Mouse (Mus musculus) forebrain, postnatal 0 days (tissue): ENCODE data around the gene Ldlrad2. TPM values are rescaled to one million over a fixed set of nuclear protein-coding genes. Genes with fewer than 3 reads are reported as not detected.

Experiments
- ATAC-seq: fragments of 200-750 bp; cut with Nextera tagmentation; 2 replicates; pipeline ENCODE4 v1.8.0; 2017; ENCODE audit warnings: mild to moderate bottlenecking, moderate library complexity
- DNase-seq: peaks from one replicate; pipeline ENCODE4 v3.0.0-alpha.2; 2015
- H3K27ac ChIP-seq: fragments of 300-500 bp; sonication (generic); 2 replicates; pipeline ENCODE4 v1.5.1; 2014; ENCODE audit warnings: low read depth, mild to moderate bottlenecking, antibody characterized with exemption, low read length, moderate library complexity, mixed read lengths
- H3K27me3 ChIP-seq: fragments of 300-500 bp; sonication (generic); 2 replicates; pipeline ENCODE4 v1.6.1; 2014; ENCODE audit warnings: mild to moderate bottlenecking, low read length, mixed read lengths; ENCODE audit not compliant: insufficient read depth
- H3K36me3 ChIP-seq: fragments of 300-500 bp; sonication (generic); 2 replicates; pipeline ENCODE4 v1.6.1; 2014; ENCODE audit warnings: mild to moderate bottlenecking, moderate library complexity; ENCODE audit not compliant: insufficient read depth
- H3K4me1 ChIP-seq: fragments of 300-500 bp; sonication (generic); 2 replicates; pipeline ENCODE4 v1.6.1; 2014; ENCODE audit warnings: antibody characterized with exemption; ENCODE audit not compliant: insufficient read depth
- H3K4me2 ChIP-seq: fragments of 300-500 bp; sonication (generic); 2 replicates; pipeline ENCODE4 v1.6.1; 2014; ENCODE audit warnings: low read depth, mild to moderate bottlenecking, moderate library complexity
- H3K4me3 ChIP-seq: fragments of 300-500 bp; sonication (generic); 2 replicates; pipeline ENCODE4 v1.5.1; 2014; ENCODE audit warnings: low read depth, low read length, mixed read lengths
- H3K9ac ChIP-seq: fragments of 300-500 bp; sonication (generic); 2 replicates; pipeline ENCODE4 v1.6.1; 2014; ENCODE audit warnings: mild to moderate bottlenecking
- H3K9me3 ChIP-seq: fragments of 300-500 bp; sonication (generic); 2 replicates; pipeline ENCODE4 v1.6.1; 2016; ENCODE audit warnings: low read length
- CTCF ChIP-seq: sonication (generic); IDR thresholded peaks from 2 replicates; pipeline ENCODE4 v1.5.1; 2016; ENCODE audit warnings: antibody characterized with exemption, control low read depth, low read depth
- WGBS: fragments of 180-500 bp; shearing (Covaris S2); extraction: QIAGEN DNeasy Blood & Tissue Kit; methylation state at CpG from one replicate; pipeline ENCODE4 v1.1.7; 2014; 5-methylcytosine and 5-hydroxymethylcytosine counted together
- polyA plus RNA-seq: library from polyadenylated mRNA; unstranded; fragments of >200 nt; fragmentation: Nextera tagmentation; extraction: Ambion mirVana; gene quantifications from 2 replicates; pipeline ENCODE4 v1.2.1, GENCODE M21; 2015
- total RNA-seq: library from RNA; depleted of rRNA; stranded (reverse); fragments of >200 nt; gene quantifications from 2 replicates; pipeline ENCODE4 v1.2.3, GENCODE M21; 2014

Ldlrad2 gene
- total and polyA plus RNA-seq, 2 experiments from 2014 or later: not detected

DNA sequence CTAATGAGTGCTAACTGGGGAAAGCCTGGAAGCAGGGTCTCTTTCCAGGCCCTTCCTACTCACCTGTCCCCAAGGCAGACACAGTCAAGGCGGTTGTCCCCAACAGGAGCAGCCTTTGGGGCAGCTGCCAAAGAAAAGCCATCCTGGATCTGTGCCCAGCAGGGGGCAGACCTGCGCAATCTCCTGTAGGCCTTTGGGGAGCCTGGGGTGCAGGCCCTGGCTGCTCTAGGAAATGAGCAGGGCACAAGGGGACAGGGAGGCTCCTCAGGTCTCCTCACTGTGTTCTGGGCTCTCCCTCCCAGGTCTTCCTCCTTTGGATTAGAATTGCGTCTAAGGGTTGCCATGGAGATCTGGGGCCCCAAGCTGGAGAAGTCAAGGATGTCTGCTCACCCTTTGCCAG, 7.4 kb upstream of the Ldlrad2 start:
- 29% methylated on average over 3 of the region's 3 CpGs for WGBS
- DNase-seq: no peak
- no peaks in the 10 kb centered on the region for H3K4me1 ChIP-seq

DNA sequence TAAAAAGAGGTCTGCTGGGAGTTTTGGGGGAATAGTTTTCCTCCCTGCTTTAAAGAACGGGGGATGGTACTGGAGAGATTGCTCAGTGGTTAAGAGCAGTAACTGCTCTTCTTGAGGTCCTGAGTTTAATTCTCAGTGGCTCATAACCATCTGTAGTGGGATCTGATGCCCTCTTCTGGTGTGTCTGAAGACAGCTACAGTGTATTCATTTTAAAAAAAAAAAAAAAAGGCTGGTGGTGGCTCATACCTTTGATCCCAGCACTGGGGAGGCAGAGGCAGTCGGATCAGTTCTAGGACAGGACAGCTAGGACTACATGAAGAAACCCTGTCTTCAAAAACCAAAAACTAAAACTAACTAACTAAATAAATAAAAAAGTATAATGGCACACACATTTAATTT, 5.9 kb upstream of the Ldlrad2 start:
- Histone ChIP-seq H3K4me2 (no peak overlapping the region), H3K27me3 (no peaks in the 10 kb centered on the region), H3K4me1 (no peaks in the 10 kb centered on the region), H3K36me3 (no peaks in the 10 kb centered on the region), H3K27ac (no peak overlapping the region), H3K4me3 (no peak overlapping the region), H3K9me3 (no peaks in the 10 kb centered on the region), H3K9ac (no peak overlapping the region)
- TF ChIP-seq CTCF: no peak
- 73% methylated on average over 2 of the region's 2 CpGs for WGBS
- ATAC-seq (no peak), DNase-seq (no peak)

More for the DNA sequence above, 7.4 kb upstream of the Ldlrad2 start:
- no peak overlapping the region for H3K4me3 ChIP-seq
- H3K27ac ChIP-seq: no peak overlapping the region
- no peaks in the 10 kb centered on the region for H3K9me3 ChIP-seq
- no peaks in the 10 kb centered on the region for H3K27me3 ChIP-seq
- peak; percentile 17; the same call in 1 of the 2 replicates for TF ChIP-seq CTCF
- ATAC-seq: no peak
- H3K9ac ChIP-seq: no peak overlapping the region
- no peak overlapping the region for H3K4me2 ChIP-seq
- H3K36me3 ChIP-seq: no peaks in the 10 kb centered on the region

DNA sequence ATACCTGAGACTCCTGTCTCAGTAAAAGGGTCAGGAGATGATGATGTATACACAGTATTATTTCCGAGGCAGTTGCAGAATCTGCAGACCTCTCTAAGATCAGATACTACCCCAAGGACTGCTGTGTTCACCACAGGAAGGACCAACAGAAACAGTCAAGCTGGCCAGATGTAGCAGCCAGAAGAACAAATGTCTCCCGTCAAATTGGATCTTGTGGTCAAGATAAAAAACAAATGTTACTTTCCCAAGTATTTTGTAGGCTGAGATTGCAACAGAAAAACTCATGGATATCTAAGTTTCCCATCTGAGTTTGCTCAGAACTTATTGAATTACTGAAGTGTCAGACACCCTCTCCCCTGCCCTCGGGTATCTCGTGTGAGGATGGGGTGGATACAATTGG, 5.4 kb upstream of the Ldlrad2 start:
- Histone ChIP-seq H3K9ac (no peak overlapping the region), H3K4me3 (no peak overlapping the region), H3K36me3 (no peaks in the 10 kb centered on the region), H3K9me3 (no peaks in the 10 kb centered on the region), H3K27me3 (no peaks in the 10 kb centered on the region), H3K4me1 (no peaks in the 10 kb centered on the region), H3K4me2 (no peak overlapping the region), H3K27ac (no peak overlapping the region)
- no peak for TF ChIP-seq CTCF
- no peak for ATAC-seq
- 69% methylated on average over 4 of the region's 4 CpGs for WGBS
- DNase-seq: no peak

DNA sequence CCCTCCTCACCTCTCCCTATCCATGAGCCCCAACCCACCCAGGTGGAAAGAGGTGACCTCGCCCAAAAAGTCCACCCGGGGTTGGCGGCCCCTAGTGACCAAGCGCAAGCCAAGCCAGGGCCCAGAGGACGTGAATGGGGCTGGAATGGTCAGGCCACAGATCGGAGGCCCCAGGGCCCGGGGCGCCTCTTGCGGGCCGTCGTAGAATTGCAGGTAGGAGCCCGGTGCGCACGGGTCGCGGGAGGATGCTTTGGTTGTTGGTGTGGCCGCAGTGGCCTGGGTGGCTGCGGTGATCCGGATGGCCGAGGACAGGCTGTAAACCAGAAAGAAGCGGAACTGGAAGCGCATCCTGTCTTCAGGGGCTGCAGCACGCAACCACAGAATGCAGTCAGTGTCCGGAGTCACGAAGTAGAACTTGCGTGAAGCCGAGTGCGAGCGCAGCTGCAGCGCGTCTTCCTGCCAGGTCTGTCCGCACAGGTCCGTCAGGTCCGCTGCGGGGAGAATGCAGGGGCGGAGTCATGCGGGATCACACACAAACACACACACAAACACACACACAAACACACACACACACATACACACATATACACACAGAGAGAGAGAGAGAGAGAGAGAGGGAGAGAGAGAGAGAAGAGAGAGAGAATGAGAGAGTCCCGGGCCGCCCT, 3.9 kb upstream of the Ldlrad2 start:
- Histone ChIP-seq H3K4me1 (no peaks in the 10 kb centered on the region), H3K36me3 (no peaks in the 10 kb centered on the region), H3K27ac (no peak overlapping the region), H3K27me3 (no peaks in the 10 kb centered on the region), H3K9ac (no peak overlapping the region), H3K9me3 (no peaks in the 10 kb centered on the region), H3K4me2 (peak overlapping the region; percentile 49), H3K4me3 (peak overlapping the region; percentile 25)
- WGBS: 6% methylated on average over 39 of the region's 39 CpGs
- ATAC-seq (no peak), DNase-seq (peak; percentile 6)
- TF ChIP-seq CTCF: peak; percentile 73

DNA sequence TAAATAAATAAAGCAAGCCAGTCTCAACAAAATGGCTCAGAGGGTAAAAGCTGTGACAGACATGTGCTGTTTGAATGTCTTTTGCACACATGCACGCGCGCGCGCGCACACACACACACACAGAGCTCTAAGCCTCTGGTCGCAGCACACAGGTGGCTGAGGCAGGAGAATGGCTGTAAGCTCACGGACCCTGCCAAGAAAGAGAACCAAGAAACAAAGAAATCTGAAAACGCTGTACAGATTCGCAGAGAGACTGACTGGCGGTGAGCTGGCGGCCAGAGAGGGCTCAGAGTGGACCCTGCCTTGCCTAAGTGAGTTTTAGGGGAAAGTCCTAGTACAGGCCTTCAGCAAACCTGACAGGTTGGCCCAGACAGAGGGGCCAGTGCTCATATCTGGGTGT, 3.1 kb upstream of the Ldlrad2 start:
- 92% methylated on average over 12 of the region's 12 CpGs for WGBS
- no peaks in the 10 kb centered on the region for H3K27me3 ChIP-seq
- ATAC-seq (no peak), DNase-seq (no peak)
- no peak overlapping the region for H3K9ac ChIP-seq
- no peaks in the 10 kb centered on the region for H3K9me3 ChIP-seq
- no peak for TF ChIP-seq CTCF
- no peaks in the 10 kb centered on the region for H3K36me3 ChIP-seq
- no peak overlapping the region for H3K27ac ChIP-seq
- no peaks in the 10 kb centered on the region for H3K4me1 ChIP-seq
- no peak overlapping the region for H3K4me3 ChIP-seq
- no peak overlapping the region for H3K4me2 ChIP-seq

DNA sequence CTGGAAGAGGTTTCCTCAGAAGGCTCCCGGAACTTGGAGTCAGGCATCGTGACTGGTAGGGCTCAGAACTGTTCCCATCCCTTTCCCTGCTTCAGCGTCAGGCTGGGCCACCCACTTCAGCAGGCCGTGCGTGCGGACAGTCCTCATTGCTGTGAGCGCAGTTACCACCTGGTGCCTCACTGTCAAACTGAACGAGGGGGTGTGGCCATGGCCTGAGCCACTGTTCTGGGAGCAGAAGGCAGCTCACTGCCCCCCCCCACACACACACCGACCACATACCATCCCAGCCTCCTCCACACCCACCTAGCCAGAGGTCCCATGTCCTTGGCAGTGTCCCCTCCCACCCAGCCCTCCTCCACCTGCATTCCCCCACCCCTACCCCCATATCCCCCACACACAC, 4.5 kb downstream of the Ldlrad2 start:
- no peak for ATAC-seq
- H3K27me3 ChIP-seq: no peaks in the 10 kb centered on the region
- no peak for TF ChIP-seq CTCF
- H3K36me3 ChIP-seq: no peaks in the 10 kb centered on the region
- no peak overlapping the region for H3K4me3 ChIP-seq
- H3K9me3 ChIP-seq: no peaks in the 10 kb centered on the region
- H3K9ac ChIP-seq: no peak overlapping the region
- H3K4me1 ChIP-seq: no peaks in the 10 kb centered on the region
- 83% methylated on average over 9 of the region's 9 CpGs for whole genome bisulfite sequencing
- no peak for DNase-seq
- H3K27ac ChIP-seq: no peak overlapping the region
- no peak overlapping the region for H3K4me2 ChIP-seq

DNA sequence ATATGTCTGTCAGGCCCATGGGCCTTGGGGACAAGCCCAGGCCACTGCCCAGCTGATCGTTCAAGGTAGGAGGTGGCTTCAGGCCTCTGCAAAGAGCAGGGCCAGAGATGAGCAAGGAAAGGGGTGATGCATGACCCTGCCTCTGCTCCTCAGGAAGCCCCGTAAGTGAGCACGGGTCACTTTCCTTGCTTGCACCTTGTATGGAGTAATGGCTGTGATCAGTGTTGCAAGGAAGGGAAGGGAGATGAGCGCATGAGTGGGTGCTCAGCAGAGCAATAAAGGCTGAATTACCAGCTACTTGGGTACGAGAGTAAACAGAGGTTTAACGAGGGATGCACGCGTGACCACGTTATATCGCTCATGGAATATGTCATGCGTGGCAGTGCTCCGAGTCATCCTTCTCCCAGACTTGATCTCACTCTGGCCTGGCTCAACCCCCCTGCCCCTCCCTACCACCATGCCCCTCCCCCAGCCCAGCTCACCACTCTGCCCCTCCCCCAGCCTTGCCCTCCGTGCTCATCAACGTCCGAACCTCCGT, 17.6 kb downstream of the Ldlrad2 start:
- Histone ChIP-seq H3K4me2 (no peak overlapping the region), H3K36me3 (no peaks in the 10 kb centered on the region), H3K4me3 (no peak overlapping the region), H3K27me3 (no peaks in the 10 kb centered on the region), H3K9me3 (no peaks in the 10 kb centered on the region), H3K27ac (no peak overlapping the region), H3K4me1 (no peaks in the 10 kb centered on the region), H3K9ac (no peak overlapping the region)
- no peak for TF ChIP-seq CTCF
- ATAC-seq (no peak), DNase-seq (no peak)
- WGBS: 87% methylated on average over 16 of the region's 16 CpGs
